Mouse (Mus musculus): ENCODE measurements at regions not wholly inside any gene's neighbourhood (a gene's known extent, or its start where the extent isn't known, plus 50 kb on each side); places are given as distances from the start of the nearest gene placed in this dataset.

- Histone ChIP-seq H3K4me2 (no peak overlapping the region), H3K4me1 (replicated peaks) (no peaks in the 10 kb centered on the region), H3K9me3 (no peaks in the 10 kb centered on the region; the same call in 1 of the 2 replicates), H3K9ac (no peak overlapping the region), H3K27ac (replicated peaks) (no peak overlapping the region), H3K27me3 (no peaks in the 10 kb centered on the region), H3K4me3 (no peak overlapping the region), H3K36me3 (no peaks in the 10 kb centered on the region)
- ATAC-seq (ENCODE audit: low read depth), result no peak
- WGBS, result 85% methylated on average over 8 of the region's 8 CpGs
Observed at GRCm38 (mm10) chr10:24446168-24446567, 149.1 kb upstream of the Ccn2 start.

- Histone ChIP-seq H3K4me2 (no peak overlapping the region), H3K4me3 (no peak overlapping the region), H3K4me1 (replicated peaks) (no peaks in the 10 kb centered on the region), H3K27ac (replicated peaks) (no peak overlapping the region), H3K9me3 (no peaks in the 10 kb centered on the region; the same call in 1 of the 2 replicates), H3K36me3 (no peaks in the 10 kb centered on the region), H3K9ac (no peak overlapping the region), H3K27me3 (no peaks in the 10 kb centered on the region)
- 65% methylated on average over 6 of the region's 6 CpGs for WGBS
- no peak for ATAC-seq (ENCODE audit: low read depth)
Observed at GRCm38 (mm10) chr10:24447135-24447534, 148.1 kb upstream of the Ccn2 start.

- H3K4me3 ChIP-seq, result no peak overlapping the region
- no peaks in the 10 kb centered on the region for H3K4me1 ChIP-seq (replicated peaks)
- H3K9ac ChIP-seq, result no peak overlapping the region
- H3K4me2 ChIP-seq, result no peak overlapping the region
- 81% methylated on average over 9 of the region's 9 CpGs for WGBS
- no peaks in the 10 kb centered on the region for H3K27me3 ChIP-seq
- H3K9me3 ChIP-seq, result no peaks in the 10 kb centered on the region; the same call in 1 of the 2 replicates
- no peak overlapping the region; the same call in 1 of the 2 replicates for H3K27ac ChIP-seq (replicated peaks)
- H3K36me3 ChIP-seq, result no peaks in the 10 kb centered on the region
- ATAC-seq (ENCODE audit: low read depth), result no peak
Observed at GRCm38 (mm10) chr10:24448001-24448561, 147.2 kb upstream of the Ccn2 start.

GRCm38 (mm10) chr10:24453507-24453906 lies 141.7 kb upstream of the Ccn2 start:
- no peak overlapping the region for H3K4me2 ChIP-seq
- H3K36me3 ChIP-seq, result no peaks in the 10 kb centered on the region
- no peaks in the 10 kb centered on the region for H3K27me3 ChIP-seq
- H3K9ac ChIP-seq, result no peak overlapping the region
- no peaks in the 10 kb centered on the region for H3K4me1 ChIP-seq (replicated peaks)
- H3K9me3 ChIP-seq, result no peaks in the 10 kb centered on the region; the same call in 1 of the 2 replicates
- WGBS, result 87% methylated on average over 4 of the region's 4 CpGs
- H3K4me3 ChIP-seq, result no peak overlapping the region
- no peak for ATAC-seq (ENCODE audit: low read depth)
- no peak overlapping the region for H3K27ac ChIP-seq (replicated peaks)

- Histone ChIP-seq H3K27ac (replicated peaks) (no peak overlapping the region), H3K9me3 (no peaks in the 10 kb centered on the region), H3K4me1 (replicated peaks) (no peaks in the 10 kb centered on the region), H3K4me3 (no peak overlapping the region), H3K4me2 (no peak overlapping the region), H3K27me3 (no peaks in the 10 kb centered on the region), H3K36me3 (no peaks in the 10 kb centered on the region), H3K9ac (no peak overlapping the region)
- 69% methylated on average over 2 of the region's 2 CpGs for WGBS
- ATAC-seq (ENCODE audit: low read depth), result no peak
Observed at GRCm38 (mm10) chr10:24458667-24459066, 136.6 kb upstream of the Ccn2 start.

GRCm38 (mm10) chr10:24463873-24464272 lies 131.4 kb upstream of the Ccn2 start:
- no peak for ATAC-seq (ENCODE audit: low read depth)
- Histone ChIP-seq H3K27ac (replicated peaks) (no peak overlapping the region), H3K9me3 (no peaks in the 10 kb centered on the region), H3K27me3 (no peaks in the 10 kb centered on the region), H3K4me2 (no peak overlapping the region), H3K4me1 (replicated peaks) (no peaks in the 10 kb centered on the region), H3K36me3 (no peaks in the 10 kb centered on the region), H3K9ac (no peak overlapping the region), H3K4me3 (no peak overlapping the region)
- WGBS, result 81% methylated on average over 1 of the region's 1 CpGs

GRCm38 (mm10) chr10:24464377-24464776 lies 130.9 kb upstream of the Ccn2 start:
- no peaks in the 10 kb centered on the region for H3K4me1 ChIP-seq (replicated peaks)
- ATAC-seq (ENCODE audit: low read depth), result no peak

GRCm38 (mm10) chr10:24469741-24470140 lies 125.5 kb upstream of the Ccn2 start:
- Histone ChIP-seq H3K4me3 (no peak overlapping the region), H3K4me2 (no peak overlapping the region), H3K9me3 (no peaks in the 10 kb centered on the region), H3K36me3 (no peaks in the 10 kb centered on the region), H3K27ac (replicated peaks) (no peak overlapping the region), H3K4me1 (replicated peaks) (no peaks in the 10 kb centered on the region), H3K27me3 (no peaks in the 10 kb centered on the region), H3K9ac (no peak overlapping the region)
- no peak for ATAC-seq (ENCODE audit: low read depth)
- 85% methylated on average over 1 of the region's 1 CpGs for WGBS

More at GRCm38 (mm10) chr10:24464377-24464776, 130.9 kb upstream of the Ccn2 start:
- WGBS, result 87% methylated on average over 3 of the region's 3 CpGs
- no peaks in the 10 kb centered on the region for H3K9me3 ChIP-seq
- no peak overlapping the region for H3K9ac ChIP-seq
- H3K36me3 ChIP-seq, result no peaks in the 10 kb centered on the region
- H3K4me3 ChIP-seq, result no peak overlapping the region
- H3K27me3 ChIP-seq, result no peaks in the 10 kb centered on the region
- H3K4me2 ChIP-seq, result no peak overlapping the region
- H3K27ac ChIP-seq (replicated peaks), result no peak overlapping the region

GRCm38 (mm10) chr10:24471521-24471920 lies 123.7 kb upstream of the Ccn2 start:
- no peak overlapping the region for H3K4me3 ChIP-seq
- no peak overlapping the region for H3K27ac ChIP-seq (replicated peaks)
- no peaks in the 10 kb centered on the region for H3K4me1 ChIP-seq (replicated peaks)
- WGBS, result 83% methylated on average over 2 of the region's 2 CpGs
- H3K9ac ChIP-seq, result no peak overlapping the region
- no peak for ATAC-seq (ENCODE audit: low read depth)
- H3K4me2 ChIP-seq, result no peak overlapping the region
- H3K27me3 ChIP-seq, result no peaks in the 10 kb centered on the region
- no peaks in the 10 kb centered on the region for H3K36me3 ChIP-seq
- H3K9me3 ChIP-seq, result no peaks in the 10 kb centered on the region

GRCm38 (mm10) chr10:24476288-24476687 lies 119.0 kb upstream of the Ccn2 start:
- Histone ChIP-seq H3K9me3 (no peaks in the 10 kb centered on the region), H3K4me1 (replicated peaks) (no peaks in the 10 kb centered on the region), H3K36me3 (no peaks in the 10 kb centered on the region), H3K27ac (replicated peaks) (no peak overlapping the region), H3K4me3 (no peak overlapping the region), H3K4me2 (no peak overlapping the region), H3K9ac (no peak overlapping the region), H3K27me3 (no peaks in the 10 kb centered on the region)
- no peak for ATAC-seq (ENCODE audit: low read depth)

GRCm38 (mm10) chr10:24478535-24478934 lies 116.7 kb upstream of the Ccn2 start:
- Histone ChIP-seq H3K27ac (replicated peaks) (no peak overlapping the region), H3K4me3 (no peak overlapping the region), H3K27me3 (peaks cover 3% of the 10 kb centered on the region; the same call in 1 of the 2 replicates), H3K9ac (no peak overlapping the region), H3K4me1 (replicated peaks) (no peaks in the 10 kb centered on the region), H3K9me3 (no peaks in the 10 kb centered on the region), H3K36me3 (no peaks in the 10 kb centered on the region), H3K4me2 (no peak overlapping the region)
- WGBS, result 93% methylated on average over 2 of the region's 2 CpGs
- ATAC-seq (ENCODE audit: low read depth), result no peak

GRCm38 (mm10) chr10:24479148-24479547 lies 116.1 kb upstream of the Ccn2 start:
- H3K27me3 ChIP-seq, result peaks cover 3% of the 10 kb centered on the region; the same call in 1 of the 2 replicates
- no peak overlapping the region for H3K4me3 ChIP-seq
- ATAC-seq (ENCODE audit: low read depth), result no peak
- no peaks in the 10 kb centered on the region for H3K36me3 ChIP-seq
- WGBS, result 82% methylated on average over 11 of the region's 11 CpGs
- no peak overlapping the region for H3K4me2 ChIP-seq
- H3K4me1 ChIP-seq (replicated peaks), result 0 out of 2 replicates have a peak, but pooled peaks cover under 1% of the 10 kb centered on the region
- H3K9ac ChIP-seq, result no peak overlapping the region
- no peaks in the 10 kb centered on the region for H3K9me3 ChIP-seq
- H3K27ac ChIP-seq (replicated peaks), result no peak overlapping the region

GRCm38 (mm10) chr10:24481926-24482612 lies 113.2 kb upstream of the Ccn2 start:
- Histone ChIP-seq H3K27ac (replicated peaks) (no peak overlapping the region), H3K9ac (no peak overlapping the region), H3K4me3 (no peak overlapping the region), H3K36me3 (no peaks in the 10 kb centered on the region), H3K27me3 (peaks cover 3% of the 10 kb centered on the region; the same call in 1 of the 2 replicates), H3K4me2 (no peak overlapping the region), H3K4me1 (replicated peaks) (0 out of 2 replicates have a peak, but pooled peaks cover 5% of the 10 kb centered on the region), H3K9me3 (no peaks in the 10 kb centered on the region)
- no peak for ATAC-seq (ENCODE audit: low read depth)
- 84% methylated on average over 9 of the region's 9 CpGs for WGBS

All from neural tube, embryonic 13.5 days (tissue).